Mouse (Mus musculus) natural killer cell, adult 2 months (primary cell): ENCODE measurements around the gene Cntnap1.
"Not testable (repeated sequence)": the region's sequence is repeated elsewhere in the genome, so short reads cannot be mapped to it uniquely, and the experiment has no call there.

Source experiments
- DNase-seq, 2 experiments: peaks; one replicate each; pipeline ENCODE4 v3.0.0; 2022; ENCODE audit warnings: low spot score in 2 of 2

Gene Cntnap1

GRCm38 (mm10) chr11:101149178-101150105 lies 20.9 kb upstream of the Cntnap1 start:
- no peak for DNase-seq

GRCm38 (mm10) chr11:101151063-101151462 lies 19.3 kb upstream of the Cntnap1 start:
- DNase-seq = no peak

- no peak for DNase-seq
Observed at GRCm38 (mm10) chr11:101152825-101153224, 17.5 kb upstream of the Cntnap1 start.

- DNase-seq = no peak
Observed at GRCm38 (mm10) chr11:101154648-101155047, 15.7 kb upstream of the Cntnap1 start.

- no peak for DNase-seq
Observed at GRCm38 (mm10) chr11:101155151-101155550, 15.2 kb upstream of the Cntnap1 start.

GRCm38 (mm10) chr11:101155728-101156371 lies 14.5 kb upstream of the Cntnap1 start, which contains the start of gene Tubg2:
Tubg2 (plus strand) TSS chr11:101155907.
- DNase-seq = peak in 1 of 2 experiments; percentile 56

GRCm38 (mm10) chr11:101160151-101160550 lies 10.2 kb upstream of the Cntnap1 start:
- not testable (repeated sequence) for DNase-seq

GRCm38 (mm10) chr11:101160981-101161505 lies 9.3 kb upstream of the Cntnap1 start:
- not testable (repeated sequence) for DNase-seq

GRCm38 (mm10) chr11:101161551-101161950 lies 8.8 kb upstream of the Cntnap1 start:
- no peak for DNase-seq

GRCm38 (mm10) chr11:101162301-101162700 lies 8.0 kb upstream of the Cntnap1 start:
- DNase-seq = no peak

- DNase-seq = no peak
Observed at GRCm38 (mm10) chr11:101162772-101163171, 7.6 kb upstream of the Cntnap1 start.

GRCm38 (mm10) chr11:101163476-101164350 lies 6.6 kb upstream of the Cntnap1 start:
- no peak for DNase-seq

GRCm38 (mm10) chr11:101164351-101164665 lies 6.0 kb upstream of the Cntnap1 start:
- no peak for DNase-seq

- no peak for DNase-seq
Observed at GRCm38 (mm10) chr11:101164677-101165580, 5.4 kb upstream of the Cntnap1 start.

- no peak for DNase-seq
Observed at GRCm38 (mm10) chr11:101166357-101166756, 4.0 kb upstream of the Cntnap1 start.

GRCm38 (mm10) chr11:101167211-101167962 lies 2.9 kb upstream of the Cntnap1 start:
- DNase-seq = no peak

- no peak for DNase-seq
Observed at GRCm38 (mm10) chr11:101167963-101168300, 2.4 kb upstream of the Cntnap1 start.

- no peak for DNase-seq
Observed at GRCm38 (mm10) chr11:101168301-101168980, 1.9 kb upstream of the Cntnap1 start.

- DNase-seq = no peak
Observed at GRCm38 (mm10) chr11:101169301-101170107, 819 bp upstream of the Cntnap1 start.
